Mouse (Mus musculus) left cerebral cortex, adult 18-20 months (tissue): Measurements from ENCODE around the gene Vmn1r81. TPM values are rescaled to one million over a fixed set of nuclear protein-coding genes. Genes with fewer than 3 reads are reported as not detected.

Experiments used
- DNase-seq, 2 experiments: peaks; one replicate each; pipeline ENCODE4 v3.0.0; 2021 to 2022; ENCODE audit warnings: low spot score in 2 of 2, mixed read lengths in 1 of 2
- long read RNA-seq, 2 experiments: library from polyadenylated mRNA; stranded (forward); transcript quantifications; one replicate each; pipeline ENCODE4 v2.0.0; 2021
- total RNA-seq, 2 experiments: library from RNA; stranded (reverse); gene quantifications; 2 replicates each; pipeline ENCODE4 v1.2.3; 2021

Gene Vmn1r81
- total RNA-seq, result under 1 TPM in 1 of 2 experiments, not detected in 1; 0.02 TPM
- long read RNA-seq, experiment 1, result 0 reads
- long read RNA-seq, experiment 2, result 0 reads

DNA sequence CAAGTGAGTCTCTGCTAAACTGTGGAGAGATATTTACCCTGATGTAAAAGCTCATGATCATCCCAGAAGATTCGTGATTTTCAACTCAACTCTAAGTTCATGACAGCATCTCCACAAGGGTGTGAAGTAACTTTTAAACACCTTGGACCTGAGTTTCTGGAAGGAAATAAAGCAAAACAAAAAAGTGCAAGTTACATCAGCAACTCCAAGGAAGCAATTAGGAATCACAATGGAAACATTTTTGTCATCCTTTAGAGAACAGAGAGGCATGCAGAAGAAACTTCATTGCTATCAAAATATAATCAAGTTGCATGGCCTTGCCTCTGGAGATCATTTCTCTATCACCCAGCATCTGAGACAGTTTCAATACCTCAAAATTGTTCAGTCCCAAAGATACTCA, at the start of gene Vmn1r81:
Gene Vmn1r81 (minus strand): TSS at position 101 of the 400 bp plus-strand sequence.
- no peak for DNase-seq

DNA sequence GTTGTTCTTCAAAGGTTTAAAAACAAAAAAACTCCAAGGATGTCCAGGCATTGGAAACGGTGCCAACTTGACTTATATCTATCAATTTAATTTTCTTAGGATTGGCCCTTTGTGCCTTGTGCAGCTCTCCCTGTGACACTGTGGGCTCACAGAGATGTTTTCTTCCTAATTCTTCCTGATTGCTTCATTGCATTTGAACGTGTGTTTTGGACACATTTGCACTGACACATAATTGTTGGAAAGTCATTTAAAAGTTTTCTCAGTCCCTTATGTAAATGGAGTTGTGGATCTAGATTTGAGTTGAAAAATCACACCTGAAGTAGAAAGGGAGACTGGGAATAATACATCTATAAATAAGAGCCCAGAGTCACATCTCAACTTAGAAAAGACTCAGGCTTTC, 32.1 kb upstream of the Vmn1r81 start, which contains the start of gene Vmn1r82:
Gene Vmn1r82 (plus strand): TSS at position 301 of the 400 bp plus-strand sequence.
- no peak for DNase-seq

GRCm38 (mm10) chr7:12204141-12204540, 63.9 kb downstream of the Vmn1r81 start:
- no peak for DNase-seq

Other genes starting within 250 kb of the Vmn1r81 start
- not detected for gene Vmn1r77, start 231.5 kb downstream of the Vmn1r81 start, total RNA-seq
- not detected for gene Vmn1r78, start 118.0 kb downstream of the Vmn1r81 start, total RNA-seq
- gene Vmn1r79, start 97.0 kb downstream of the Vmn1r81 start, total RNA-seq, result not detected
- gene Vmn1r80, start 79.0 kb downstream of the Vmn1r81 start, total RNA-seq, result not detected
- not detected for gene Vmn1r82, start 32.2 kb upstream of the Vmn1r81 start, total RNA-seq
- gene Vmn1r83, start 61.2 kb upstream of the Vmn1r81 start, total RNA-seq, result not detected
- not detected for gene Vmn1r84, start 101.0 kb upstream of the Vmn1r81 start, total RNA-seq
- 10 to 100 TPM; 10.4 to 11.2 TPM for gene Zfp551, start 154.5 kb upstream of the Vmn1r81 start, total RNA-seq
- 10 to 100 TPM; 12.7 to 14.5 TPM for gene Zfp606, start 210.0 kb upstream of the Vmn1r81 start, total RNA-seq
- not detected for gene 2900092C05Rik, start 244.2 kb upstream of the Vmn1r81 start, total RNA-seq